Mouse (Mus musculus): Measurements from ENCODE around the gene Osbpl5. TPM values are rescaled to one million over a fixed set of nuclear protein-coding genes. Genes with fewer than 3 reads are reported as not detected.

The Osbpl5 gene
- polyA plus RNA-seq, 1 experiment from 2014 or later = 26.6 TPM

- Histone ChIP-seq H3K9me3 (replicated peaks; ENCODE audit: control insufficient read depth, low read length) (no peaks in the 10 kb centered on the region), H3K27ac (ENCODE audit: low read depth, low read length) (peak within 1 kb of the TSS; percentile 50), H3K27me3 (ENCODE audit: control insufficient read depth, insufficient read depth, low read length) (peaks cover 3% of the 10 kb centered on the region), H3K4me3 (ENCODE audit: low read depth, low read length) (peak within 1 kb of the TSS; percentile 39), H3K36me3 (ENCODE audit: control insufficient read depth, insufficient read depth, low read length) (no peaks in the 10 kb centered on the region), H3K4me1 (ENCODE audit: control insufficient read depth, insufficient read depth, low read length) (peaks cover 18% of the 10 kb centered on the region), H3K4me2 (peak within 1 kb of the TSS; percentile 60), H3K9ac (ENCODE audit: low read depth, low read length) (peak within 1 kb of the TSS; percentile 58)
- ATAC-seq (replicated peaks; ENCODE audit: insufficient number of reproducible peaks, low FRiP score, low TSS enrichment) = peak; percentile 74
- 3% methylated on average over 21 of the region's 21 CpGs for WGBS (ENCODE audit: insufficient replicate concordance)
Observed at GRCm38 (mm10) chr7:143783996-143784829, 27.4 kb upstream of the Osbpl5 start, which contains the start of gene Mrgpre. Gene Mrgpre (minus strand): TSS chr7:143784500.

GRCm38 (mm10) chr7:143783378-143783995, 26.7 kb upstream of the Osbpl5 start:
- Histone ChIP-seq H3K27me3 (ENCODE audit: control insufficient read depth, insufficient read depth, low read length) (peaks cover 3% of the 10 kb centered on the region), H3K4me3 (ENCODE audit: low read depth, low read length) (peak overlapping the region; percentile 39), H3K9me3 (replicated peaks; ENCODE audit: control insufficient read depth, low read length) (no peaks in the 10 kb centered on the region), H3K27ac (ENCODE audit: low read depth, low read length) (peak overlapping the region; percentile 50; the same call in 1 of the 2 replicates), H3K4me2 (peak overlapping the region; percentile 60), H3K4me1 (ENCODE audit: control insufficient read depth, insufficient read depth, low read length) (peaks cover 18% of the 10 kb centered on the region), H3K36me3 (ENCODE audit: control insufficient read depth, insufficient read depth, low read length) (no peaks in the 10 kb centered on the region), H3K9ac (ENCODE audit: low read depth, low read length) (peak overlapping the region; percentile 58)
- ATAC-seq (replicated peaks; ENCODE audit: insufficient number of reproducible peaks, low FRiP score, low TSS enrichment) = peak; percentile 48
- 23% methylated on average over 4 of the region's 6 CpGs for WGBS (ENCODE audit: insufficient replicate concordance)

- Histone ChIP-seq H3K36me3 (ENCODE audit: control insufficient read depth, insufficient read depth, low read length) (no peaks in the 10 kb centered on the region), H3K27me3 (ENCODE audit: control insufficient read depth, insufficient read depth, low read length) (peaks cover 3% of the 10 kb centered on the region), H3K4me1 (ENCODE audit: control insufficient read depth, insufficient read depth, low read length) (no peaks in the 10 kb centered on the region), H3K9me3 (replicated peaks; ENCODE audit: control insufficient read depth, low read length) (no peaks in the 10 kb centered on the region), H3K9ac (ENCODE audit: low read depth, low read length) (no peak overlapping the region), H3K27ac (ENCODE audit: low read depth, low read length) (no peak overlapping the region), H3K4me2 (no peak overlapping the region), H3K4me3 (ENCODE audit: low read depth, low read length) (no peak overlapping the region)
- ATAC-seq (replicated peaks; ENCODE audit: insufficient number of reproducible peaks, low FRiP score, low TSS enrichment) = no peak
- WGBS (ENCODE audit: insufficient replicate concordance) = 37% methylated on average over 2 of the region's 2 CpGs
Observed at GRCm38 (mm10) chr7:143777375-143777774, 20.6 kb upstream of the Osbpl5 start.

GRCm38 (mm10) chr7:143776137-143776536, 19.4 kb upstream of the Osbpl5 start:
- H3K36me3 ChIP-seq (ENCODE audit: control insufficient read depth, insufficient read depth, low read length) = no peaks in the 10 kb centered on the region
- no peak for ATAC-seq (replicated peaks; ENCODE audit: insufficient number of reproducible peaks, low FRiP score, low TSS enrichment)
- H3K9me3 ChIP-seq (replicated peaks; ENCODE audit: control insufficient read depth, low read length) = no peaks in the 10 kb centered on the region
- 34% methylated on average over 3 of the region's 3 CpGs for WGBS (ENCODE audit: insufficient replicate concordance)
- no peak overlapping the region for H3K4me2 ChIP-seq
- no peak overlapping the region for H3K27ac ChIP-seq (ENCODE audit: low read depth, low read length)
- no peaks in the 10 kb centered on the region for H3K4me1 ChIP-seq (ENCODE audit: control insufficient read depth, insufficient read depth, low read length)
- H3K4me3 ChIP-seq (ENCODE audit: low read depth, low read length) = no peak overlapping the region
- no peak overlapping the region for H3K9ac ChIP-seq (ENCODE audit: low read depth, low read length)
- H3K27me3 ChIP-seq (ENCODE audit: control insufficient read depth, insufficient read depth, low read length) = peaks cover 3% of the 10 kb centered on the region

- Histone ChIP-seq H3K27ac (ENCODE audit: low read depth, low read length) (no peak overlapping the region), H3K27me3 (ENCODE audit: control insufficient read depth, insufficient read depth, low read length) (peaks cover 20% of the 10 kb centered on the region), H3K4me1 (ENCODE audit: control insufficient read depth, insufficient read depth, low read length) (no peaks in the 10 kb centered on the region), H3K4me2 (no peak overlapping the region), H3K36me3 (ENCODE audit: control insufficient read depth, insufficient read depth, low read length) (no peaks in the 10 kb centered on the region), H3K9ac (ENCODE audit: low read depth, low read length) (no peak overlapping the region), H3K4me3 (ENCODE audit: low read depth, low read length) (no peak overlapping the region), H3K9me3 (replicated peaks; ENCODE audit: control insufficient read depth, low read length) (no peaks in the 10 kb centered on the region)
- WGBS (ENCODE audit: insufficient replicate concordance) = 55% methylated on average over 1 of the region's 1 CpGs
- ATAC-seq (replicated peaks; ENCODE audit: insufficient number of reproducible peaks, low FRiP score, low TSS enrichment) = no peak
Observed at GRCm38 (mm10) chr7:143769461-143769860, 12.7 kb upstream of the Osbpl5 start.

GRCm38 (mm10) chr7:143768267-143768666, 11.5 kb upstream of the Osbpl5 start:
- no peak overlapping the region for H3K4me3 ChIP-seq (ENCODE audit: low read depth, low read length)
- no peak overlapping the region for H3K4me2 ChIP-seq
- WGBS (ENCODE audit: insufficient replicate concordance) = 67% methylated on average over 6 of the region's 6 CpGs
- peaks cover 25% of the 10 kb centered on the region for H3K27me3 ChIP-seq (ENCODE audit: control insufficient read depth, insufficient read depth, low read length)
- no peak for ATAC-seq (replicated peaks; ENCODE audit: insufficient number of reproducible peaks, low FRiP score, low TSS enrichment)
- no peak overlapping the region for H3K9ac ChIP-seq (ENCODE audit: low read depth, low read length)
- no peak overlapping the region for H3K27ac ChIP-seq (ENCODE audit: low read depth, low read length)
- no peaks in the 10 kb centered on the region for H3K36me3 ChIP-seq (ENCODE audit: control insufficient read depth, insufficient read depth, low read length)
- no peaks in the 10 kb centered on the region for H3K4me1 ChIP-seq (ENCODE audit: control insufficient read depth, insufficient read depth, low read length)
- H3K9me3 ChIP-seq (replicated peaks; ENCODE audit: control insufficient read depth, low read length) = no peaks in the 10 kb centered on the region

GRCm38 (mm10) chr7:143766893-143767292, 10.1 kb upstream of the Osbpl5 start, which contains the start of gene Mrgprg:
Gene Mrgprg (minus strand): TSS chr7:143766993.
- no peaks in the 10 kb centered on the region for H3K36me3 ChIP-seq (ENCODE audit: control insufficient read depth, insufficient read depth, low read length)
- H3K27me3 ChIP-seq (ENCODE audit: control insufficient read depth, insufficient read depth, low read length) = peaks cover 31% of the 10 kb centered on the region
- WGBS (ENCODE audit: insufficient replicate concordance) = 46% methylated on average over 6 of the region's 6 CpGs
- H3K4me3 ChIP-seq (ENCODE audit: low read depth, low read length) = no peak within 1 kb of the TSS
- H3K27ac ChIP-seq (ENCODE audit: low read depth, low read length) = no peak within 1 kb of the TSS
- no peaks in the 10 kb centered on the region for H3K4me1 ChIP-seq (ENCODE audit: control insufficient read depth, insufficient read depth, low read length)
- no peak within 1 kb of the TSS for H3K9ac ChIP-seq (ENCODE audit: low read depth, low read length)
- no peak within 1 kb of the TSS for H3K4me2 ChIP-seq
- no peak for ATAC-seq (replicated peaks; ENCODE audit: insufficient number of reproducible peaks, low FRiP score, low TSS enrichment)
- no peaks in the 10 kb centered on the region for H3K9me3 ChIP-seq (replicated peaks; ENCODE audit: control insufficient read depth, low read length)

- no peak for ATAC-seq (replicated peaks; ENCODE audit: insufficient number of reproducible peaks, low FRiP score, low TSS enrichment)
- no peaks in the 10 kb centered on the region for H3K4me1 ChIP-seq (ENCODE audit: control insufficient read depth, insufficient read depth, low read length)
- H3K4me3 ChIP-seq (ENCODE audit: low read depth, low read length) = no peak overlapping the region
- H3K9me3 ChIP-seq (replicated peaks; ENCODE audit: control insufficient read depth, low read length) = no peaks in the 10 kb centered on the region
- H3K9ac ChIP-seq (ENCODE audit: low read depth, low read length) = no peak overlapping the region
- H3K4me2 ChIP-seq = no peak overlapping the region
- WGBS (ENCODE audit: insufficient replicate concordance) = 66% methylated on average over 19 of the region's 19 CpGs
- H3K27ac ChIP-seq (ENCODE audit: low read depth, low read length) = no peak overlapping the region
- peaks cover 31% of the 10 kb centered on the region for H3K27me3 ChIP-seq (ENCODE audit: control insufficient read depth, insufficient read depth, low read length)
- no peaks in the 10 kb centered on the region for H3K36me3 ChIP-seq (ENCODE audit: control insufficient read depth, insufficient read depth, low read length)
Observed at GRCm38 (mm10) chr7:143764876-143765530, 8.2 kb upstream of the Osbpl5 start.
